Mouse (Mus musculus): ENCODE measurements around the gene Marcks.

GRCm38 (mm10) chr10:37129652-37130051 lies 9.1 kb downstream of the Marcks start:
- TF ChIP-seq CTCF (IDR thresholded peaks at IDR 0.05; ENCODE audit: low read depth, low read length) = no peak
- TF ChIP-seq GATA1 (IDR thresholded peaks at IDR 0.05; ENCODE audit: borderline replicate concordance, low read length) = no peak
- TF ChIP-seq POLR2AphosphoS5 (IDR thresholded peaks at IDR 0.05; ENCODE audit: insufficient replicate concordance, low read depth, low read length) = no peak
- TF ChIP-seq TAL1 (conservative IDR thresholded peaks at IDR 0.05; ENCODE audit: low read depth, low read length) = no peak

Measured in G1E (cell line).